Mouse (Mus musculus) right cerebral cortex, postnatal 36 days (tissue): Measurements from ENCODE around the gene Vtn.
A peak's percentile ranks its signal among the peaks of the same experiment; 100 is the strongest.

Source experiments
- DNase-seq, 2 experiments: peaks; one replicate each; pipeline ENCODE4 v3.0.0; 2022; ENCODE audit warnings: low spot score in 2 of 2, mixed read lengths in 1 of 2

The Vtn gene

DNA sequence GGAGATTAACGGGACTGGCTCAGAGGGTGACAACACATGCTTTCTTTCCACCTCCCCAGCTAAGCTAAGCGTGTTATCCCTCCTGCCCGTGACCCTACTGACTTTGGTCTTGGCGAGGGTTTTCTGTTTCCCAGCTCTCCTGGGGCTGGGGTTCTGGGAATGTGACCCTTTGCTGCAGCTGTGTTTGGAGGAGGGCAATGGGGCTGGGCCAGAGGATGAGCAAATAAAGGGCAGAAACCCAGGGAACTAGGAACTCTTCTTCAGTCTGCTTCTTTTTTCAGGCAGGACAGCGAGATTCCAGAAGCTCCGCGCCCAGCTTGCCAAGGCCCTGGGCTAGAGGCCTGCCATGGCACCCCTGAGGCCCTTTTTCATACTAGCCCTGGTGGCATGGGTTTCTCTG, at the start of gene Vtn:
Gene Vtn (plus strand): TSS at position 88 of the 400 bp plus-strand sequence.
- no peak for DNase-seq

DNA sequence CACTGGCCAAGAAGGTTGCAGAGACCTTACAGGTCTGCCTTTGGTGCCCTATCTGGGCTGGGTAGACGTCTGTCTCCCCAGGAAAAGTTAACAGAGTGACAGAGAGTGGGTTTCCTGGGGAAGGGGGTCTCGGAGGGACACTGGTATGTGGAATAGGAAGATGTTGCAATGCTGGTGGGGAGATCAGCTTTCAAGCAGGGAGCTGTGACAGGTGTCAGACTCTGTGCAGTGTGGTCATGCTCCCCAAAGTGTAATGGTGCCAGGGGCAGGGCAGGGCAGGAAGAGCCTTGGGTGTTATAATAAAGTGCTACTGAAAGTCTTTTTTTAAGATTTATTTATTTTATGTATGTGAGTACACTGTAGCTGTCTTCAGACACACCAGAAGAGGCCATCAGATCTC, 48.6 kb upstream of the Vtn start:
- DNase-seq, result no peak

DNA sequence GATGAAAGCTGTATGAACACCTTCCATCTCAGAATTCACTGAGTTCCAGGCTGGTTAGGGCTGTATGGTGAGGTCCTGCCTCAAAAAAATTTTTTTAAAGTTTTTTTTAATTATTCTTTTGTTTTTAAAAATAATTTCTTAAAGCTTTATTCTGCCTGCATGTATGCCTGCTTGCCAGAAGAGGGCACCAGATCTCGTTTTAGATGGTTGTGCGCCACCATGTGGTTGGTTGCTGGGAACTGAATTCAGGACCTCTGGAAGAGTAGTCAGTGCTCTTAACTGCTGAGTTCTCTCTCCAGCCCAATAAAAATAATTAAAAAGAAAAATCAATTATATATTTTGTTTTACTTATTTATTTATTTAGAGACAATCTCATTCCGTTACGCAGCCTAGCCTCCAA, 45.2 kb upstream of the Vtn start:
- no peak for DNase-seq

GRCm38 (mm10) chr11:78454276-78454675, 44.6 kb upstream of the Vtn start:
- DNase-seq, result no peak

DNA sequence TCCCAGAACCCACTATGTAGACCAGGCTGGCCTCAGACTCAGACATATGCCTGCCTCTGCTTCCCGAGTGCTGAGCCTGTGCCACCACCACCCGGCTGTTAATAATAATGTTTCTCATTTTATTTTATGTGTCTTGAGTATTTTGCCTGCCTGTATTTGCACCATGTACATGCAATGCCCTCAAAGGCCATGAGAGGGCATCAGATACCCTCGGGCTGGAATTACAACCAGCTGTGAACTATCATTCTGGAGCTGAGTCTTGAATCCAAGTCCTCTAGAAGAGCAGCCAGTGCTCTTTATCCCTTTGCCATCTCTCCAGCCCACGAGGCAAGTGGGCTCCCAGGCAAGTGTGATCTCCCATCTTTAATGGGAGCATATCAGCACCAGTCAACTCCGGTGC, 43.6 kb upstream of the Vtn start:
- no peak for DNase-seq

- DNase-seq, result no peak
Observed at GRCm38 (mm10) chr11:78458740-78459139, 40.2 kb upstream of the Vtn start.

GRCm38 (mm10) chr11:78461894-78462293, 37.0 kb upstream of the Vtn start:
- no peak for DNase-seq

DNA sequence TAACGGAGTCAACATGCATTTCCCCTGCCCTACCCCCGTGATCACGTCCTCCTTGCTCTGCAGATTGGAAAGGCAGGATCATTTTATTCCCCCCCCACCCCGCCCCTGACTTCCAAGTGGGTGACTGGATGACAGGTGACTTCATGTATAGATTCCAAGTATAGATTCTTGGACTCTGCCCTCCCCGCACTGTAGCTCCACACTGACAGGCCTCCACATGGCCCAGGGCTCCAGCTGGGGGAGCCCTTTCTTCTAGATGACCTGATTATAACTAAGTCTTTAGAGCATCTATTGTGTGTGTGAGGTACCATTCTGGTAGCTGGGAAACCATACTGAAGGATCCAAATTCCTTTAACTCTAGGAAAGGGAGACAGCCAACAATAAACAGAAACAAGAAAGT, 36.2 kb upstream of the Vtn start:
- DNase-seq, result no peak

DNA sequence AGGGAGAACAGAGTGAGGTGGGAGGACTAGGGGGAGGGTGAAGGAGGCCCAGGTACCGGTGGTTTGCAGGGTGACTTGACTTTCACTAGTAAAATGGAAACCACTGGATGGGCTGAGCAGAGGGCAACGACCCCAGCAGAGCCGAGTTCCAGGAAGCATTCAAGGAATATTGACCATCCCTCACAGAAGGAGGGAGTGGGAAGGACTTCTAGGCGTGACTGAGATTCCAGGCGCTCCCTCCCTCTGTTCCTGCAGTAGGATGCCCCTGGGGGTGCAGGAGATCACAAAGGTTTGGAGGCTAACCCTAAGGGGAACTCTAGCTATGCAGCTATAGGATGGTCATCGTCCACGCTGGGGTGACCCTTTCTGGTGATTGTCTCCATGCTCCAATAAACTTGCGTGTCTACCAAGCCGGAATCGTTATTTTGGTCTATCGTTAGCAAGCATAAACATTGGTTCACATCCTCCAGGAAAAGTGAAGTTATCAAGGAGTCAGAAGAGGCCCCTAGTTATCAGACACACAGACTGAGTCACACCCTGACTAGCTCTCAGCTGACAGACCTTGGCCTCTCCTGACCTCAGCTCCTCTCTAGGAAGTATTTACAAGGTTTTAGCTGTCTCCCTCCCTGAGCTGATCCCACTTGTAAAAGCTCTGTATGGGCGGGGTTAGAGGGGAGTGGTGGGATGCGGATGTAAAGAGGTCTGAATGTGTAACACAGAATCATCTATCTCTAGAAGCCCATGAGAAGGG, 35.4 kb upstream of the Vtn start:
- no peak for DNase-seq

DNA sequence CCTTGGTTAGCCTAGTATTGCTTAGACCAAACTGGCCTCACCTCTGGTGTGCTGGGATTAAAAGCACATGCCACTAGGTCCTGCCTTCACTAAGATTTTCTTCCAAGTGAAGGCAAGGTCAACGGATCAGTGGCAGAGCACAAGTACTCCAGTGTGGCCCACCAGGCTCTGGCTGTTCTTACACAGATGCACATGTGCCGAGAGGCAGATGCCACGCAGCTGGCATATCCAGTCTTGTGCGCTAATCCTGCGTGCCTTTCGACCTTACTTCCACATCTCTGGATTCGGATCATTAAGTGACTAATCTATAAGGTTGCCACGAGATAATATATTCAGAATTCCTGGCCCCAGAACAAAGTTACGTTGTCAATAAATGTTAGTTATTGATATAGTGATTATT, 33.8 kb upstream of the Vtn start:
- no peak for DNase-seq

DNA sequence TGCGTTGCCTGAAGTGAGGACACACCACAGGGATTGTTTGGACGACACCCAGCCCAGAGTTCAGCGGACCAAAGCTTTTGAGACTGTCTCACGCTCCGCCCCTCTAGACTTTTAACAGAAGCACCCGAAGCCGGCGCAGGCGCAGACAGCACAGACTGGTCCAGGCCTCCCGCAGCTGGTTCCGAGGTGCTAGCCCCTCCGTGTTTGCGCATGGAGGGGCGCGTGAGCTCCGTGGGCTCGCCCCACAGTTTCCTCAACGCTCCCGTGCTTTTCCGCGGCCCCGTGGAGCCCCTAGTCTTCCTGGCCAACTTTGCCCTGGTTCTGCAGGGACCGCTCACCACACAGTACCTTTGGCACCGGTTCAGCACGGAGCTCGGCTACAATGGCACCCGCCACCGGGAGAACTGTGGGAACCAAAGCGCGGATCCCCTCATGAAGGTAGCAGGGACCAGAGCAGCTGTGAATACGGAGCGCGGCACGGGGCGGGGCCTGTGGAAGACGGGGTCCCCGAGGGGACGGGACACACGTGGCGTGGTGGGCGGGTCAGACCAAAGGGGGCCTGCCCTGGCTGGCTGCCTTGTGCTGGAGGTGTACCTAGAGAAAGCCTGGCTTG, 33.2 kb upstream of the Vtn start, which contains the start of gene Slc46a1:
Gene Slc46a1 (plus strand): TSS at position 130 of the 613 bp plus-strand sequence.
- DNase-seq, result peak; percentile 62 to 71

DNA sequence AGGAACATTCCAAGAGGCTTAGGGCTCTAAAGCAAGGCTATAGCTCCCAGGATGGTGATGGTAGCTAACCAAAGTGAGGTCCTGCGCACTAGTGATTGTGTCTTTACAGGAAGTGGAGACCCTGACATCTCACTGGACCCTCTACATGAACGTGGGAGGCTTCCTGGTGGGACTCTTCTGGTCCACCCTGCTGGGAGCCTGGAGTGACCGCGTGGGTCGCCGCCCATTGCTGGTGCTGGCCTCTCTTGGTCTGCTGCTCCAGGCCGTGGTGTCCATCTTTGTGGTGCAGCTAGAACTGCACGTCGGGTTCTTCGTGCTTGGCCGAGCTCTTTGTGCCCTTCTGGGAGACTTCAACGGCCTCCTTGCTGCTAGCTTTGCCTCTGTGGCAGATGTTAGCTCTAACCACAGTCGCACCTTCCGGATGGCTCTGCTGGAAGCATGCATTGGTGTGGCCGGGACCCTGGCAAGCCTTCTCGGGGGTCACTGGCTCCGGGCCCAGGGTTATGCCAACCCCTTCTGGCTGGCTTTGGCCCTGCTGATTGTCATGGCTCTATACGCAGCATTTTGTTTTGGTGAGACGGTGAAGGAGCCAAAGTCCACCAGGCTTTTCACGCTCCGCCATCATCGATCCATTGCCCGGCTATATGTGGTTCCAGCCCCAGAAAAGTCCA, 32.5 kb upstream of the Vtn start:
- no peak for DNase-seq

GRCm38 (mm10) chr11:78467515-78467914, 31.4 kb upstream of the Vtn start:
- DNase-seq, result no peak

GRCm38 (mm10) chr11:78467932-78468331, 31.0 kb upstream of the Vtn start:
- no peak for DNase-seq

DNA sequence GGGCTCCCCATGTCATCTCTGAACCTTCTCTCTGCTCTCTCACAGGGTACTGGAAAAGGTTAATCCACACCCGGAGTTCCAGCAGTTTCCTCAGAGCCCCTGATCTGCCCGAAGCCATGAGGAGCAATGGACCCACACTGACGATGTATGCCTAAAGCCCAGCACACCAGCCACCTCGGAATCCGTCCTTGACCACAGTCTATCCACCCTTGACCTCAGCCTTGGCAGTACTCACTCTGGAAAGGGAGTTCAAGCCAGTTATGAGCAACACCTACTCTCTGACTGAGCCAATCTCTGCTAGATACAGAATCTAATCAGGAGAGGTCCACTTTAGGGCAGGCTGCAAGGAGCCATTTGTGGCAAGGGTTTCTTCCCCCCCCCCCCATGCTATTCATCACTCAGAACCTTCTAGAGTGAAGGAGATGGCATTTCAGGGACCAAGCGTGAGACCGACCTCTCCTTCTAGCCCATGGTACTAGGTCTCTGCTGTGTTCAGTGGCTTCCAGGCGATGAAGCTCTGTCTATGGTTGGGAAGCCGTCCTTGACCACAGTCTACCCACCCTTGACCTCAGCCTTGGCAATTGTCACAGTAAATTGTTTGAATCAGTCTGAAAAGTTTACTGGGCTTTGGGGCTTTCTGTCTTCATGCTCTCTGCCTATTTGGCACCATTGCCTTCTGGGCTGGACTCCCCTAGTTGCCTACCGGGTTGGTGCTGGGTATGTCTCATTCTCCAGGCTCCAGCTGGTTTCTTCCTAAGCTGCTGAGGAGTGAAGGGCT, 27.4 kb upstream of the Vtn start:
- no peak for DNase-seq

- no peak for DNase-seq
Observed at GRCm38 (mm10) chr11:78475289-78475688, 23.6 kb upstream of the Vtn start.

DNA sequence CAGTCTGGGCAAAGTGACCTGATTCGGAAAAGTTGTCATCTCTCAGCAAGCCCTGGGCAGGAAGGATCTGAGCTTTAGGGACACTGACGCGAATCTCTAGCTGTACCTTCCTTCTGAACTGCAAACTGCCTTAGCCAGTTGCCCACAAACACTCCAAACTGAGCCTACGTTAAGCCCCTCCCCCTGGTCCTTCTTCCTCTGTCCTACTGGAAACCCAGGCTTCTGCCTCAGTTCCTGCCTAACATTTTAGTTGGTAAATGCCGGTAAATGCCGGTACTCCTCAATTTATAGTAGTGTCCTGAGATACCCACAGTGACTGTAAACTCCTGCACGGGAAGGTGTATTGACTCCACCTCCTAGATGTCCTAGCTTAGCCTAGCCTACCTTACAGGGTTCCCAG, 15.3 kb upstream of the Vtn start:
- DNase-seq, result no peak

DNA sequence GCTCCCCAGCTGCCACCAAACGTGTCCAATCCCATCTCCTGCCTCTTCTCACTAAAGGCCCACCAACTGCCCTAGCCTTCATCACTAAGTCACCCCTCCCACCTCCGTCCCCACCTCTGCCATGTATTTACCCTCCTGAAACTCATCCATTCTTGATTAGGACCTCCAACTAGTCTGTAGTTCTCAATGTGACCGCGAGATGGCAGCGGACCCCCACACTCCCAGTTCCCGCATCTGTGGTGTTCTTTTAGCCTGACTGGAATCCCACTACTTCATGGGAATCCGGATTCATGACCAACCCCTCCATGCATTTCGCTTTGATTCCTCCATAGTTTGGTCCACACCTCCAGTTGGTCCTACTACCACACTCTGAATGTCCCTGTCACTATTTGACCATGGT, 10.7 kb upstream of the Vtn start:
- DNase-seq, result peak; percentile 44 to 48

- peak; percentile 36 to 39 for DNase-seq
Observed at GRCm38 (mm10) chr11:78490781-78491241, 8.1 kb upstream of the Vtn start.

GRCm38 (mm10) chr11:78495904-78496303, 3.0 kb upstream of the Vtn start:
- DNase-seq, result no peak

GRCm38 (mm10) chr11:78497071-78497541, 1.8 kb upstream of the Vtn start:
- DNase-seq, result peak; percentile 26 to 32
